Mouse (Mus musculus) spleen, adult 18-20 months (tissue): ENCODE data around the gene Usp7.
A peak's percentile ranks its signal among the peaks of the same experiment; 100 is the strongest.
"Not testable (repeated sequence)": the region's sequence is repeated elsewhere in the genome, so short reads cannot be mapped to it uniquely, and the experiment has no call there.

Experiments
- DNase-seq, 2 experiments: peaks; one replicate each; pipeline ENCODE4 v3.0.0; 2022; ENCODE audit warnings: mixed read lengths in 2 of 2

Gene Usp7

GRCm38 (mm10) chr16:8781660-8782059, 10.4 kb downstream of the Usp7 start:
- no peak for DNase-seq

DNA sequence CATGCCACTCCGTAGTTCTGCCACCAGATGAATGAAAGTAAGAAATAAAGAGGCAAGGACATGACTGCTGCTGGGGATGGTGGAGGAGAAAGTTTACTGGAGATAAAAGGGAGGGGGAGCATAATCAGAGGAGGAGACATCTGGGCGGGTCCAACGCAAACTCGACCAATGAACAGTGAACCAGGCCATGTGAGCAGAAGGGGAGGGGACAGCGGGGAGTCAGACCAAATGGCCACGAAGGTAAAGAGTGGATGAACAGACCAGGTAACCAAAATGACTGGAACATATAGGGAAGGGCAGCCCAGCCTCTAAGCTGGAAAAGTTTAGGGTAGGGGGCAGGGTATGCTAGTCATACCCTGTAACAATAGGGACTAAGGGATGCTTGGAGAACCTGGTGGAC, 10.9 kb downstream of the Usp7 start:
- no peak for DNase-seq

GRCm38 (mm10) chr16:8780187-8780586, 11.9 kb downstream of the Usp7 start:
- DNase-seq = no peak

DNA sequence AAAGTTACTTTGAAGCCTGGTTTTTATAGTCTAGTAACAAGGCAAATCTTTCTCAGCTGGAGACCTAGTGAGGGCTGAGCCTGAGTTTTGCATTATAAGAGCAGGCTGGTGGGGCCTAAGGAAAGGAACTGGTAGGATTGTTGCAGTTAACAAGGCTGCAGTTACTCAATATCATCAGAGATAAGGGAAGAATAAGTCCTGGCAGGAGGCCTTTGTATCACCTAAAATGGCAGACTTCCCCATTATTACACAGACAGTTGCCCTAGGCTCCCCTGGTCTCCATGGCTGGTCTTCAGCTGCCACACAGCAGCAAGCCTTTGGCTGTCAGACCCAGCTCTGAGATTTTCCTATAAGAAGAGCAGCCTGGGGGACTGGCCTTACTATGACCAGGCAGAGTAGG, 13.4 kb downstream of the Usp7 start:
- DNase-seq = no peak

DNA sequence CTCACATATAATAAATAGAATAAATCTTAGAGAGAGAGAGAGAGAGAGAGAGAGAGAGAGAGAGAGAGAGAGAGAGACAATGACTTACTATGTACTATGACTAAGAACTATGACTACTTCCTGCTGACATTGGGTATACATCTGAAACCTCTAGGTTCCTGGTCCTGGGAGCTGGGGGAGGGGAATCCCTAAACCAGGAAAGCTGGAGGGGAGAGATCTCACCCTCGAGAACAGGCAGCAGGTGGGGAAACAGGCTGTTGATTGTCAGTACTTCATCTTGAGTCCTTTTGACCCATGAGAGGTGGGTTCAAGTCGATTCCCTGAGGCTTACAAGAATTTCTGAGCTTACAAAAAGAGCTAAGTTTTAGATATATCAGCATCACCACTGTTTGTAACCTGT, 14.9 kb downstream of the Usp7 start:
- no peak for DNase-seq

DNA sequence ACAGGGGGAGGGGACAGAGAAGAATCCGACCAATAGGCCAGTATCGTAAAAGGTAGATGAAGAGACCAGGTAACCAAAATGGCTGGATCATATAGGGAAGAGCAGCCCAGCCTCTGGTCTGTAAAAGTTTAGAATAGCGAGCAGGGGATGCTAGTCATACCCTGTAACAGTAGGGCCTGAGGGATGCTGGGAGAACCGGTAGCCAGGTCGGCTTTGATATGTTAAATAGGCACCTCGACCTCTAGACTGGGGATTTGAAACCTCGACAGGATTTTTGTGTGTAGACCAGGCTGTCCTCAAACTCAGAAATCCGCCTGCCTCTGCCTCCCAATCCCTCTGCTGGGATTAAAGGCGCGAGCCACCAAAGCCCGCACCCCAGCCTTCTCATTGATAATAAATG, 15.5 kb downstream of the Usp7 start:
- no peak for DNase-seq

GRCm38 (mm10) chr16:8771086-8771485, 21.0 kb downstream of the Usp7 start:
- no peak for DNase-seq

DNA sequence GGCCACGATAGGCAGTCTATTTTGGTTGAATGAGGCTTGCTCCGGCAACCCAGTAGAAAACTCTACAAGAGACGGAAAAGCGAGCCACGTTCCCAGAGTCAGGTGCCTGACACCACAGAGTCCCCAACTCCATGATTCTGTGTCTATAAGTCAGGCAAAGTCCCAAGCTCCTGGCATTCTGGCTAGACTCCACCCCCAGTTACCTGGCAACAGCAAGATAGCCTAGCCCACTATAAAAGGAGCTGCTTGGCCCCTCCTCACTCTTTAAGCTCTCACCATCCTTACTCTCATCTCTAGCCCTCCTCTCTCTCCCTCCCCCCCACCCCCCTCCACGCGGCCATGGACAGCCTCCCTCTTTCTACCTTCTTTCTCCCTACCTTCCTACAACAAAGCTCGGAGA, 21.8 kb downstream of the Usp7 start:
- not testable (repeated sequence) for DNase-seq

GRCm38 (mm10) chr16:8769466-8769865, 22.6 kb downstream of the Usp7 start:
- no peak for DNase-seq

DNA sequence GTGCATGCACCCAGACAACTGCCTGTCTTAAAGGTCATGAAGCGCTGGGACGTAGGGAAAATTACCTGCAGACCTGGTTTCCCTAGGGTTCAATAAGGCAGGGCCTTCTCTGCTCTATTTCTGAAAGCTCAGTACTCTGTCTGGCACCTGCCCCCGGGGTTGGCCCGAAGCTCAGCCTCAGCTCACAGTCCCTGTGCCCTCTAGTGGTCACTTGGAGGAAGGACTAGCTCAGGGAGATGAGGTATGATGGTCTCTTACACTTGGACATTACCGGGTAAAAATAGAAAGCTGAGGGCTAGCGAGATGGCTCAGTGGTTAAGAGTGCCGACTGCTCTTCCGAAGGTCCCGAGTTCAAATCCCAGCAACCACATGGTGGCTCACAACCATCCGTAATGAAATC, 23.0 kb downstream of the Usp7 start:
- peak; percentile 19 to 58 for DNase-seq

DNA sequence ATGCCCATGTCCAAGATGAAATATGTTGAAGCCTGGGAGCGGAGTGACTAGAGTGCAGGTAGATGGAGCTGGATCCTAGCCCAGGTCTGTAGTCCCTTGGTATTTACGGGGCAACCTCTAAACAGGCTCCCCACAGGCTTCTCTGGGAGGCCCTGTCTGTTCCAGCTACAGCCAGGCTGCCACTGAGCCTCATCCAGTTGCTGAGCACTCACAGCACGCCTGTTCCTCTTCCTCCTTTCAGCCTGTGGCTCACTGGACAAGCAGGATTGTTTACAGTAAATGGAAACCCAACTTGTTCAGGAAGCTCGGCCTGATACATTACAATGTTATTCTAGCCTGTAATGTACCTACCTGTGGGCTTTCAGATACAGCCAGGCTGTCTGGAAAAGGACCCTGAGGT, 23.5 kb downstream of the Usp7 start:
- no peak for DNase-seq

DNA sequence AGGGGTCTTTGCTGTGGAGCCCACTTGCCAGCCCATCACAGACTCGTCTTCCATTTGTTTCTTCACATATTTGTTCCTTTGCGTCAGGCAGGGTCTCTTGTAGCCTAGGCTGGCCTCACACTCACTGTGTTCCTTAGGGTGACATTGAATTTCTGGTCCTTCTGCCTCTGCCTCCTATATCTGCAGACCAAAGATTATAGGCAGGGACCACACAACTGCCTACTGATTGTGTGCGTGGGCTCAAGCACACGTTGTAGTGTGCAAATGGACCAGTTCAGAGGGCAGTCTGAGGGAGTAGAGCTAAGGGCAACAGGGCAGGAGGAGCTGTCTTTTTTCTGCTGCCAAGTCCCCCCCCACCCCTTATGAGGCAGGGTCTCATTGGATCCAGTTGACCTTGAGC, 24.0 kb downstream of the Usp7 start:
- DNase-seq = no peak

GRCm38 (mm10) chr16:8767133-8768052, 24.7 kb downstream of the Usp7 start:
- no peak for DNase-seq

GRCm38 (mm10) chr16:8766196-8766595, 25.9 kb downstream of the Usp7 start:
- DNase-seq = no peak

GRCm38 (mm10) chr16:8764124-8764907, 27.8 kb downstream of the Usp7 start:
- no peak for DNase-seq

DNA sequence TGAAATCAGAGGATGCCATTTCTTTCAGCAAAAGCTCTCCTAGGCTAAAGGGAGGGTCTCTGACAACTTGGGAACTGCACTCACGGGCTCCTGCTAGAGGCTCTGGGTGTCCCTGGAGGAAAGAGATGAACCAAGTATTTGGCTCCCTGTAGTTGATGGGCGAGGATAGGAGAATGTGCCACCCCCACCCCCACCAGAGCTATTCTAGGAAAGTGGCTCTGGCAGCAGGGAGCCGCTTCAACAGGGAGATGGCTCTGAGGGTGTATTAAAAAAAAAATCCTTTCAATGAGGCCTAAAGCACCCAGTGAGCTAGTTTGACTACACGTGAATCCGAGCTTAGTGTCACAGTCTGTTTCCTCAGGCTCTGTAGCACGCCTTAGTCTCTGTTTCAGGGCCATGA, 29.1 kb downstream of the Usp7 start:
- DNase-seq = no peak

GRCm38 (mm10) chr16:8761894-8762293, 30.2 kb downstream of the Usp7 start:
- no peak for DNase-seq

DNA sequence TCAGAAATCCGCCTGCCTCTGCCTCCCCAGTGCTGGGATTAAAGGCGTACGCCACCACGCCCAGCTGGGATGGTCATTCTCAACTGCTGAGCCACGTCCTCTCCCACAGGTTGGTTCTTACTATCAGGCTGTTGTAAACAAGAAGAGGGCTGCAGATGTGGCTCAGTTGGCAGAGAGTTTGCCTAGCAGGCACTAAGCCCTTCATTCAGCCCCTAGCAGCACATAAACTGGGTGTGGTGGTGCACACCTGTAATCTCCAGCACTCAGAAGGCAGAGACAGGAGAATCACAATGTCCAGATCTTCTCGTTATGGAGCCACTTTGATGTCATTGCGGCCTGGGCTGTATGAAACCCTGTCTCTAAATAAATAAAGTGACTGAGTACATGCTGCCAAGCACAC, 31.1 kb downstream of the Usp7 start:
- DNase-seq = no peak

DNA sequence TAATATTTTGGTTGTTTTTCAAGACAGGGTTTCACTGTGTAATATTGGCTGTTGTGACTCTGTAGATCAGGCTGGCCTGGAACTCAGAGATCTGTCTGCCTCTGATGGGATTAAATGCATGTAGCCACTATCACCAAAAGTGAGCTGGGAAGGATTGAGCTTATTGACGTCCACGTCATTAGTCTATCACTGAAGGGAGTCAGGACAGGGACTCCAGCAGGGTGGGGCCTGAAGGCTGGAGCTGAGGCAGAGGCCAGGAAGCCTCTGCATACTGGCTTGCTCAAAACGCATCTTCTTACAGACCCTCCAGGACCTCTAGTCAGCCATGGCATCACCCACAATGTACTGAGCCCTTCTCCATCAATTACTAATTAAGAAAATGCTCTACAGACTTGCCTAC, 33.1 kb downstream of the Usp7 start:
- DNase-seq = no peak

DNA sequence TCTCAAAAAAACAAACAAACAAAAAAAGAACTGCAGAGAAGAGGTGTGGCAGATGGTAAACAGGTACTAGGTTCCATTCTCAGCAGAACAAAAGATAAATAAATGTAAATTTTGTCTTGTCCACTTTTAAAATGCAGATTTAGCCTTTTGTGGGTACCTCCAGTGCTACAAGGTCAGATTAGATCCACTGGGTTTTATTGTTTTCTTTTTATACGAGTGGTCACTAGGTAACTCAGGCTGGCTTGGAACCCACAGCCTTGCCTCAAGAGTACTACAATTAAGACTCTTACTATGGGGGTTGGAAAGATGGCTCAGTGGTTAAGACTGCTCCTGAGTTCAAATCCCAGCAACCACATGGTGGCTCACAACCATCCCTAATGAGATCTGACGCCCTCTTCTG, 33.9 kb downstream of the Usp7 start:
- DNase-seq = no peak

DNA sequence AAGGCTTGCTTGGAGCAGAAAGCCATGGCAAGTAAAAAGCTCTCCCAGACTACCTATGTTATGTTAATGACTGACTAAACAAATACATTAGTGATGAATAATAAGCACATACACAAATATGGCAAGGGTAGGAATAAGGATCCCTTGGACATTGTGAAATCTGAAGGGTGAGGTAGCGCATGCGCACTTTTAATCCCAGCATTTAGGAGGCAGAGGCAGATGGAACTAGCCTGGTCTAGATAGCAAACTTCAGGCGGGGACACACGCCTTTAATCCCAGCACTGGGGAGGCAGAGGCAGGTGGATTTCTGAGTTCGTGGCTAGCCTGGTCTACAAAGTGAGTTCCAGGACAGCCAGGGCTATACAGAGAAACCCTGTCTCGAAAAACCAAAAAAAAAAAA, 34.5 kb downstream of the Usp7 start:
- not testable (repeated sequence) for DNase-seq

DNA sequence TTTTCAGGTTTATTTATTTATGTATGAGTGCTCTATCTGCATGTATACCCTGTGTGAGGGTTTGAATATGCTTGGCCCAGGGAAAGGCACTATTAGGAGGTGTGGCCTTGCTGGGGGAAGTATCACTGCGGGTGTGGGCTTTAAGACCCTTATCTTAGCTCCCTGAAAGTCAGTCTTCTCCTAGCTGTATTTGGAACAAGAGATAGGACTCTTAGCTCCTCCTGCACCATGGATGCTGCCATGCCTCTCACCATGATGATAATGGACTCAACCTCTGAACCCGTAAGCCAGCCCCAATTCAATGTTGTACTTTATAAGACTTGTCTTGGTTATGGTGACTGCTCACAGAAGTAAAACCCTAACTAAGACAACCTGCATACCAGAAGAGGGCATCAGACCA, 39.8 kb downstream of the Usp7 start:
- DNase-seq = no peak

DNA sequence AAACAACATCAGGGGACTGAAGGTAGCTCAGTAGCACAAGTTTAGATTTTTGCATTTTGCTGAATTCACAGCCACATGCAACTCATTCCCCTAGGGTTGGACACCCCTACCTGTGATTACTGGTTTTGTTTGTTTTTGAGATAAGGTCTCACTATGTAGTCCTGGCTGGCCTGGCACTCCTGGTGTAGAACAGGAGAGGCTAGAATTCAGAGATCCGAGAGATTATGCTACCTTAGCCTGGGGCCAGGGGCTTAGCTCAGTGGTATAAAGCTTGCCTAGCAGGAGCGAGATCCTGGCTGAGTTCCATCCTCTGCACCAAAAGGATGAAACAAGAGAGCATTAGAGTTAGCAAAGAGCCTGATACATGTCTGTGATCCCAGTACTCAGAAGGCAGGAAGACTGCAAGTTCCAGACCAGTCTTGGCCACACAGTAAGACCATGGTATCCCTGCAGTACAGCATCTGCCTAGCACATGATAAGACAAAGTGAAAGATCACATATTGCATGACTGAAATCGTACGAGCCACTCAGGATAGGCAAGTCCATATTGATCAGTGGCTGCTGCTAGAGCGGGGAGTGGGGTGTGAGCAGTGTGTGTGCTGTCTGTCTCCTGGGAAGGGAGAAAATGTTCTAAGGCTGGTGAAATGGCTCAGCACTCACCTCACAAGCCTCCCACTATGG, 40.4 kb downstream of the Usp7 start:
- DNase-seq = no peak

GRCm38 (mm10) chr16:8748904-8749303, 43.2 kb downstream of the Usp7 start:
- no peak for DNase-seq
